Mouse (Mus musculus) pancreas, adult 10 weeks (tissue): ENCODE results near the gene Omd. TPM values are rescaled to one million over a fixed set of nuclear protein-coding genes. Genes with fewer than 3 reads are reported as not detected.

Experiments used
- polyA plus RNA-seq: library from polyadenylated mRNA; stranded (reverse); fragments of 350-450 nt; fragmentation: Illumina TruSeq; extraction: RNeasy Lipid Tissue Mini Kit (QIAGEN cat#74804); gene quantifications from one replicate; pipeline ENCODE4 v1.2.3, GENCODE M21; 2015; ENCODE audit warnings: low read depth, low replicate concordance; ENCODE audit not compliant: insufficient read depth

Gene Omd
- polyA plus RNA-seq: 0.66 TPM

GRCm38 (mm10) chr13:49581541-49582530, at the start of gene Omd:
Omd (plus strand) TSS chr13:49582462.

DNA sequence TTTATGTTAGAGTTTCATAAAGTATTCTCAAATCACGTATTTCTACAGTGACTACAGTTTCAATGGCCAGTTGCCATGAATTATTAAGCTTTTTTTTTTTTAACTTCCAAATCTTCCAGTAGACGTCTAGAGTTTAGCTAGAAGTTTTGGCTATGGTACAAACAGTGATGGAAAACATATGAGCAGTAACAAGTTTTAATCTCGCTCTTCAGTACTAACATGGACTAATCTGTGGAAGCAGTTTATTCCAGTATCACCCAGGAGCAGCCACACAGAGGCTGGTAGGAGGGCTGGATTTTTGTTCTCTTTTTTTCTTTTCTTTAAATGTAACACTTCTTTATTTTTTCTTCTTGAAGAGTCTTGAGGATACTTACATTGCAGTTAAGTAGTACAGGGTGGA, 38.0 kb upstream of the Omd start, which contains the start of gene Aspn:
TSS of gene Aspn (plus strand) at position 165 of the 400 bp plus-strand sequence.

DNA sequence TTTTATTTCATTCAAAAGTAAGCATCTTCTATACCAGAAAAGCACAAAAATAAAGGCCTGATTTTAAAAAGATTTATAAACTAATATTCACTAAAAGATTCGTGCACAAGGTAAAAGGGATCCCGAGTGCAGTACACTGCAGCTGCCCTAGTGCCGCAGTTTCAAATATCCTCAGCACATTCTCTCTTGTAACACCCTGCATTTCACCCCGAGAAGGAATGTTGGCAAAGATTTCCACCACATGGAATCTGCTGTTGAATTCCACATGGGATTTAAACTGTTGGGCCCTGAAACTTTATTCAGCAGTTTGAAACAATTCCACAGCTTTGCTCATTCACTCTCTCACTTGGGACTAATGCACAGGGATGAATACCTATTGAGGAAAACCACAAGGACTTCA, 25.5 kb downstream of the Omd start, which contains the start of gene Ogn:
TSS of gene Ogn (plus strand) at position 333 of the 400 bp plus-strand sequence.

Other genes starting within 250 kb of the Omd start
- 7.6 TPM for gene Bicd2, start 240.9 kb upstream of the Omd start, polyA plus RNA-seq
- 3.1 TPM for gene Ippk, start 161.2 kb upstream of the Omd start, polyA plus RNA-seq
- gene Tes3-ps, start 89.1 kb upstream of the Omd start, polyA plus RNA-seq: not detected
- gene Ecm2, start 77.7 kb upstream of the Omd start, polyA plus RNA-seq: 4.7 TPM
- gene Aspn, start 38.0 kb upstream of the Omd start, polyA plus RNA-seq: 5.0 TPM
- gene Ogn, start 25.6 kb downstream of the Omd start, polyA plus RNA-seq: 27.6 TPM
- not detected for gene Cenpp, start 70.3 kb downstream of the Omd start, polyA plus RNA-seq
- gene Nol8, start 70.6 kb downstream of the Omd start, polyA plus RNA-seq: 4.5 TPM
- gene Iars, start 99.6 kb downstream of the Omd start, polyA plus RNA-seq: 12.5 TPM
- gene Gm30302, start 216.5 kb downstream of the Omd start, polyA plus RNA-seq: not detected